Mouse (Mus musculus): ENCODE measurements around the gene Msrb3.

Msrb3 gene

GRCm38 (mm10) chr10:120810832-120811571 lies 87.9 kb downstream of the Msrb3 start:
- DNase-seq (ENCODE audit: low read depth, low spot score): no peak

- DNase-seq (ENCODE audit: low read depth, low spot score): no peak
Measured at GRCm38 (mm10) chr10:120810053-120810696, 88.7 kb downstream of the Msrb3 start.

- DNase-seq (ENCODE audit: low read depth, low spot score): no peak
Measured at GRCm38 (mm10) chr10:120808167-120808566, 90.7 kb downstream of the Msrb3 start.

- DNase-seq (ENCODE audit: low read depth, low spot score): no peak
Measured at GRCm38 (mm10) chr10:120801127-120801526, 97.8 kb downstream of the Msrb3 start.

GRCm38 (mm10) chr10:120799479-120799878 lies 99.4 kb downstream of the Msrb3 start:
- no peak for DNase-seq (ENCODE audit: low read depth, low spot score)

GRCm38 (mm10) chr10:120796749-120797148 lies 102.2 kb downstream of the Msrb3 start:
- no peak for DNase-seq (ENCODE audit: low read depth, low spot score)

- DNase-seq (ENCODE audit: low read depth, low spot score): no peak
Measured at GRCm38 (mm10) chr10:120794391-120794817, 104.5 kb downstream of the Msrb3 start.

- DNase-seq (ENCODE audit: low read depth, low spot score): no peak
Measured at GRCm38 (mm10) chr10:120792191-120792765, 106.6 kb downstream of the Msrb3 start.

GRCm38 (mm10) chr10:120791438-120791837 lies 107.5 kb downstream of the Msrb3 start:
- no peak for DNase-seq (ENCODE audit: low read depth, low spot score)

- DNase-seq (ENCODE audit: low read depth, low spot score): no peak
Measured at GRCm38 (mm10) chr10:120787202-120787601, 111.7 kb downstream of the Msrb3 start.

- no peak for DNase-seq (ENCODE audit: low read depth, low spot score)
Measured at GRCm38 (mm10) chr10:120784516-120784915, 114.4 kb downstream of the Msrb3 start.

- DNase-seq (ENCODE audit: low read depth, low spot score): no peak
Measured at GRCm38 (mm10) chr10:120783393-120783792, 115.5 kb downstream of the Msrb3 start.

- DNase-seq (ENCODE audit: low read depth, low spot score): no peak
Measured at GRCm38 (mm10) chr10:120777499-120777898, 121.4 kb downstream of the Msrb3 start.

- no peak for DNase-seq (ENCODE audit: low read depth, low spot score)
Measured at GRCm38 (mm10) chr10:120775361-120775760, 123.5 kb downstream of the Msrb3 start.

- no peak for DNase-seq (ENCODE audit: low read depth, low spot score)
Measured at GRCm38 (mm10) chr10:120767418-120767817, 131.5 kb downstream of the Msrb3 start.

GRCm38 (mm10) chr10:120765398-120765797 lies 133.5 kb downstream of the Msrb3 start:
- DNase-seq (ENCODE audit: low read depth, low spot score): no peak

- DNase-seq (ENCODE audit: low read depth, low spot score): no peak
Measured at GRCm38 (mm10) chr10:120763656-120764466, 135.0 kb downstream of the Msrb3 start.

GRCm38 (mm10) chr10:120762958-120763357 lies 135.9 kb downstream of the Msrb3 start:
- DNase-seq (ENCODE audit: low read depth, low spot score): no peak

- DNase-seq (ENCODE audit: low read depth, low spot score): no peak
Measured at GRCm38 (mm10) chr10:120760679-120761078, 138.2 kb downstream of the Msrb3 start.

- DNase-seq (ENCODE audit: low read depth, low spot score): no peak
Measured at GRCm38 (mm10) chr10:120759883-120760282, 139.0 kb downstream of the Msrb3 start.

GRCm38 (mm10) chr10:120752454-120752853 lies 146.4 kb downstream of the Msrb3 start:
- no peak for DNase-seq (ENCODE audit: low read depth, low spot score)

- DNase-seq (ENCODE audit: low read depth, low spot score): no peak
Measured at GRCm38 (mm10) chr10:120751821-120752261, 147.1 kb downstream of the Msrb3 start.

Data from retina, adult 2 months (tissue).